Mouse (Mus musculus): ENCODE data around the gene Ntn5.

DNA sequence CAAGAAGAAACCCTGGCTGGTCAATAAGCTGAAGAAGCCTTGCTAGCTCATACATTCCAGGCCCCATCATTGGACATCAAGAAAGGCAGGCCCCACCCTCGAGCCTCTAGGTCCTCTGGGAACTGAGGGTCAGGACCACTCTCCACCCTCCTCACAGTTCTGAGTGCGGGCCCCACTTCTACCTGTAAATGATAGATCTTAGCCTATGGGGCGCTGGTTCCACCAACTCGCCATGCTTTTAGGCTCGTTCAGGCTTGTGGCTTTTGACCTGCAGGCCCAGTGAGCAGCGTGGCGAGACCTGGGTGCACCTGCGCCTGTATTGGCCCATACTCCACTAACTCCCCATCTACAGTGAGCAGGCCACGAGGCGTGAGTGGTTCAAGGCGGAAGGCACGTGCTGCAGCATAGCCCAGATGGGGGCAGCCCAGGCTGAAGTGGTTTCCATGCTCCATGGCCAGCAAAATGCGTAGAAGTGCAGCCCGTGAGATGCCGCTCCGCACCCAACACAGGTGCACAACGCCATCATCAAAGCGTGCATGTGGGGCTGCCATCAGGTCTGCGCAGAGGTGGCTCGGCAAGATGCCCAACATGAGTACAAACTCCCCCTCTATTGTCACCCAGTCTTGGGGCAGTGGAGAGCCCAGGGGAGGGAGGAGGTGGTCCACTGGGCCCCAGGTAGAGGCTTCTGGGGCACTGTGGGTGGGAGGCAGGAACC, 26.8 kb downstream of the Ntn5 start:
- no peak for TF ChIP-seq CTCF (IDR thresholded peaks at IDR 0.05; ENCODE audit: extremely low read depth, insufficient read length, insufficient replicate concordance, low read depth, low read length)
- no peak for TF ChIP-seq POLR2A (IDR thresholded peaks at IDR 0.05; ENCODE audit: low read depth, low read length)

Measured in small intestine, adult 2 months (tissue).